Mouse (Mus musculus) lung, embryonic 15.5 days (tissue): ENCODE measurements around the gene Zdhhc4. TPM values are rescaled to one million over a fixed set of nuclear protein-coding genes. Genes with fewer than 3 reads are reported as not detected.
A peak's percentile ranks its signal among the peaks of the same experiment; 100 is the strongest.

ENCODE experiments used
- ATAC-seq: fragments of 200-750 bp; cut with Nextera tagmentation; 2 replicates; pipeline ENCODE4 v1.8.0; 2017; ENCODE audit warnings: moderate number of reproducible peaks, borderline replicate concordance; ENCODE audit not compliant: low FRiP score, low TSS enrichment; ENCODE audit errors: extremely low read depth
- H3K27ac ChIP-seq: fragments of 300-500 bp; sonication (generic); 2 replicates; pipeline ENCODE4 v1.5.1; 2015; ENCODE audit warnings: moderate library complexity, mild to moderate bottlenecking, inconsistent platforms
- H3K27me3 ChIP-seq: fragments of 300-500 bp; sonication (generic); 2 replicates; pipeline ENCODE4 v1.6.1; 2015; ENCODE audit warnings: inconsistent platforms
- H3K36me3 ChIP-seq: fragments of 300-500 bp; sonication (generic); 2 replicates; pipeline ENCODE4 v1.6.1; 2015; ENCODE audit warnings: inconsistent platforms
- H3K4me1 ChIP-seq: fragments of 300-500 bp; sonication (generic); 2 replicates; pipeline ENCODE4 v1.6.1; 2015; ENCODE audit warnings: inconsistent platforms
- H3K4me2 ChIP-seq: fragments of 300-500 bp; sonication (generic); 2 replicates; pipeline ENCODE4 v1.6.1; 2015; ENCODE audit warnings: inconsistent platforms, mild to moderate bottlenecking, moderate library complexity
- H3K4me3 ChIP-seq: fragments of 300-500 bp; sonication (generic); 2 replicates; pipeline ENCODE4 v1.5.1; 2015; ENCODE audit warnings: mild to moderate bottlenecking, inconsistent platforms
- H3K9ac ChIP-seq: fragments of 300-500 bp; sonication (generic); 2 replicates; pipeline ENCODE4 v1.6.1; 2015; ENCODE audit warnings: inconsistent platforms
- H3K9me3 ChIP-seq: fragments of 300-500 bp; sonication (generic); 2 replicates; pipeline ENCODE4 v1.6.1; 2016; ENCODE audit warnings: inconsistent platforms
- WGBS: fragments of 180-500 bp; shearing (Covaris S2); methylation state at CpG from one replicate; pipeline ENCODE4 v1.1.7; 2015; 5-methylcytosine and 5-hydroxymethylcytosine counted together
- polyA plus RNA-seq: library from polyadenylated mRNA; unstranded; fragments of >200 nt; fragmentation: Nextera tagmentation; extraction: Ambion mirVana; gene quantifications from 2 replicates; pipeline ENCODE4 v1.2.1, GENCODE M21; 2015

Gene Zdhhc4
- polyA plus RNA-seq, 1 experiment from 2014 or later: 71.9 TPM

DNA sequence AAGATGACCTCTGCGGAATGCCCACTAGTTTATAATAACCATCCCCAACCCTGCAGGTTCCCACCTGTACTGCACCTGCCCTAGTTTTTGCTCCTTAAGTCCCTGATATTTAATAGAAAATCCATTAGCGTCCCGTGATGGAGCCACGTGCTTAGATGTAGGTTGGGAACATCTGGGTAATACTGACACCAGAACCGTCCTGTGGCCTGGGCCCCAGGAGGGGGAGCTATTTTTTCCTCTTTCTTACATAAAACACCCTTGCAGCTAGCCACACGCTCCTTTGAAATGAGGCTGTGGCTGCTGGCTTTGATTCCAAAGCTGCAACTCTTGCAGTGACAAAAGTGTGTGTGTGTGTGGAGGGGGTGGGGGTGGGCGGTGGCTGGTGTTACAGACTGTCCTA lies 30.2 kb upstream of the Zdhhc4 start:
- H3K4me3 ChIP-seq: no peak overlapping the region
- H3K9me3 ChIP-seq: no peaks in the 10 kb centered on the region
- no peaks in the 10 kb centered on the region for H3K36me3 ChIP-seq
- H3K4me1 ChIP-seq: peaks cover 10% of the 10 kb centered on the region
- ATAC-seq: no peak
- H3K27ac ChIP-seq: no peak overlapping the region
- 34% methylated on average over 7 of the region's 7 CpGs for WGBS
- H3K9ac ChIP-seq: no peak overlapping the region
- peaks cover 36% of the 10 kb centered on the region for H3K27me3 ChIP-seq
- H3K4me2 ChIP-seq: no peak overlapping the region

DNA sequence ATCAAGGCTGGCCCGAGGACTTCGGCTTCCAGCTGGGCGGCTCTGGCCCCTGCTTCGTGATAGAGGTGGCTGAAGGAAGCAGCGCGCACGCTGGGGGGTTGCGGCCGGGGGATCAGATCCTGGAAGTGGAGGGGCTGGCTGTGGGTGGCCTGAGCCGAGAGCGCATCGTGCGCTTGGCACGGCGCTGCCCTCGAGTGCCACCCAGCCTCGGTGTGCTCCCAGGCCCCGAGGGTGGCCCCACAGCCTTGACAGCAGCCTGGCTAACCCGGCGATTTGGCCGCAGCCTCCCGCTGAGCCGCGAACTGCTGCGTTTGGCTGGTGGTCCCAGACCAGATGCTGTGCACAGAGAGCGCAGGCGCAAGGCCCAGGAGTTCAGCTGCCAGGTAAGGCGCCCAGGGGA lies 28.5 kb upstream of the Zdhhc4 start:
- Histone ChIP-seq H3K9ac (no peak overlapping the region; the same call in 1 of the 2 replicates), H3K4me1 (peaks cover 4% of the 10 kb centered on the region), H3K9me3 (no peaks in the 10 kb centered on the region), H3K27me3 (peaks cover 29% of the 10 kb centered on the region), H3K36me3 (no peaks in the 10 kb centered on the region), H3K4me2 (peak overlapping the region; percentile 30; the same call in 1 of the 2 replicates), H3K27ac (no peak overlapping the region), H3K4me3 (no peak overlapping the region)
- WGBS: 2% methylated on average over 28 of the region's 28 CpGs
- ATAC-seq: no peak

DNA sequence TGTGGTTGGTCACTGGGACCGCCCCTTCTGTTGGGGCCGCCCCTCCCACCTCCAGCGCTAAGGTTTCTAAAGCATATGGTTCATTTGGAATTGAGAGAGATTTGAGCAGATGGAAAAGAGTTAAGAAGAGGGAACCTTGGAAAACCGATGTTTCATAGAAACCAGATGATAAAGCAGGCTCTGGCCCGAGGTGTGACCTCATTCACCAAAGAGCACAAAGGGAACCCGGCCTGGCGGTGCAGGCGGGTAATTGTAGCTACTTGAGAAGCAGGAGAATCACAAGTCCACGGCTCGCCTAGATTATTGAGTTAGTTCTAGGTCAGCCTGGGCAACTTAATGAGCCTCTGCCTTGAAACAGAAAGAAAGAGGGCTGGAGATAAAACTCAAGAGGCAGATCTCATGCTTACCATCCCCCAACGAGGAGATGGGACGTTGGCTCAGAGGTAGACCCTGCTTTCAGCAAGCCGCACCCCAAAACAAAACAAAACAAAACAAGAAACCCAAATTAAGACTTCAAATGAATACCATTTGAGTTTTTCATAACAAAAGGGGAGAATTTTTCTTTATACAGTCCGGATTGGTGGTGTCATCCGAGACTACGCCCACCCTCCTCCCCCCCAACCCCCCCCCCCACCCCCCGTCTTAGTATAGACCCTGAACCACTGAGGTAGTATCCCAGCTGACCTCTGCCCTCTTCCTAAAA lies 27.8 kb upstream of the Zdhhc4 start, which contains the start of gene Grid2ip:
Gene Grid2ip, plus strand, starts transcription at position 653 of the 703 bp plus-strand sequence.
- Histone ChIP-seq H3K4me1 (peaks cover 4% of the 10 kb centered on the region), H3K27ac (no peak within 1 kb of the TSS), H3K36me3 (no peaks in the 10 kb centered on the region), H3K9me3 (no peaks in the 10 kb centered on the region), H3K4me3 (no peak within 1 kb of the TSS), H3K4me2 (peak within 1 kb of the TSS; percentile 30; the same call in 1 of the 2 replicates), H3K27me3 (peaks cover 29% of the 10 kb centered on the region), H3K9ac (no peak within 1 kb of the TSS; the same call in 1 of the 2 replicates)
- 17% methylated on average over 16 of the region's 17 CpGs for WGBS
- no peak for ATAC-seq

DNA sequence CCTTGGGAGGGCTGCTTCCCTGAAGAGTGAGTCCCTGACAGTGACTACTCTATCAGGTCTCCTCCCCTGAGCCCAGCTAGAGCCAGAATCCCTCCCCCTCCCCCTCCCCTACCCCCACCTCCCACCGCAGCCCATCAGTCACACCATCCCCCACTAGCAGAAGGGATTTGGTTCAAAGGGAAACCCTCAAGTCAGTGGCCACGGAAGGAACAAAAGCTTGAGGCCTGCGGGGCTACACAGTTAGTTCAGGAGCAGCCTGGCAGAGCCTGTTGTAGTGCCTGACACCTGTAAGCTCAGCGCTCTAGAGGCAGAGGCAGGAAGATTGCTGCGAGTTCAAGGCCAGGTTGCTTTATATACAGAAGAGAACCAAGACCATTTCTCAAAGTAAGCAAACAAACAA lies 27.0 kb upstream of the Zdhhc4 start:
- no peaks in the 10 kb centered on the region for H3K36me3 ChIP-seq
- no peak overlapping the region for H3K4me3 ChIP-seq
- no peak overlapping the region for H3K9ac ChIP-seq
- no peak overlapping the region for H3K4me2 ChIP-seq
- peaks cover 4% of the 10 kb centered on the region for H3K4me1 ChIP-seq
- ATAC-seq: no peak
- WGBS: 31% methylated on average over 5 of the region's 5 CpGs
- no peaks in the 10 kb centered on the region for H3K9me3 ChIP-seq
- no peak overlapping the region for H3K27ac ChIP-seq
- peaks cover 29% of the 10 kb centered on the region for H3K27me3 ChIP-seq

DNA sequence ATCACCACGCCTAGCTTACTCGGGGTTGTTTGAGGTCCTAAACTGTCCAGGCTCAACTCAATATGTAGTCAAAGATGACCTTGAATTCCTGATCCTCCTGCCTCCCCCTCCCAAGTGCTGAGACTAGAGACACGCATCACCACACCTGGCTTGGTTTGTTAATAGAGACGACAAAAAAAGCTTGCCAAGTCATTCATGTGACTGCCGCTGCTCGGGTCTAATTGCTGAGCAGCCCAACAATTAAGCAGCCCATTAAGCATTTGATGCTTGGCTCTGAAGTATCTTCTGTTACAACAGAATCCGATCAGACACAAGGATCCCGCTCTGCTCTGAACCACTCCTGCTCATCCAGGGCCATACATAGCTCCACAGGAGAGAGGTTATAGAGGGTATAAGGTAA lies 17.3 kb upstream of the Zdhhc4 start:
- H3K4me1 ChIP-seq: no peaks in the 10 kb centered on the region
- WGBS: 77% methylated on average over 8 of the region's 8 CpGs
- no peaks in the 10 kb centered on the region for H3K36me3 ChIP-seq
- H3K4me2 ChIP-seq: no peak overlapping the region
- H3K9me3 ChIP-seq: no peaks in the 10 kb centered on the region
- no peak overlapping the region for H3K9ac ChIP-seq
- H3K27ac ChIP-seq: no peak overlapping the region
- no peak for ATAC-seq
- no peak overlapping the region for H3K4me3 ChIP-seq
- H3K27me3 ChIP-seq: no peaks in the 10 kb centered on the region

DNA sequence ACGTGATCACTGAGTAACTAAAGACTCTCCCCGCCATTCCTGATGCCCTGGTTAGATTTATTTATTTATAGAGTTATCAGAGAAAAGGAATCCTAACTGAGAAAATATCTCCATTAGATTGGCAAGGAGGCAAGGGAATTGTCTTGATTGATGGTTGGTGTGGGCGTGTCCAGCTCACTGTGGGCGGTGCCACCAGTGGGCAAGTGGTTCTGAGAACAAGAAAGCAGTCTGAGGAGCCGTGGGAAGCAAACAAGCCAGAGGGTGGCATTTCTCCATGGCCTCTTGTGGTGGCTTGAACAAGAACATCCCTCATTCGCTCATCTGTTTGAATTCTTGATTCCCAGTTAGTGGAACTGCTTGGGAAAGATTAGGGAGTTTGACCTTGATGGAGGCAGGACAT lies 10.5 kb upstream of the Zdhhc4 start:
- Histone ChIP-seq H3K4me1 (no peaks in the 10 kb centered on the region), H3K4me3 (no peak overlapping the region), H3K27ac (no peak overlapping the region), H3K9me3 (no peaks in the 10 kb centered on the region), H3K4me2 (no peak overlapping the region), H3K27me3 (0 out of 2 replicates have a peak, but pooled peaks cover 2% of the 10 kb centered on the region), H3K36me3 (no peaks in the 10 kb centered on the region), H3K9ac (no peak overlapping the region)
- ATAC-seq: no peak
- WGBS: 42% methylated on average over 6 of the region's 6 CpGs

DNA sequence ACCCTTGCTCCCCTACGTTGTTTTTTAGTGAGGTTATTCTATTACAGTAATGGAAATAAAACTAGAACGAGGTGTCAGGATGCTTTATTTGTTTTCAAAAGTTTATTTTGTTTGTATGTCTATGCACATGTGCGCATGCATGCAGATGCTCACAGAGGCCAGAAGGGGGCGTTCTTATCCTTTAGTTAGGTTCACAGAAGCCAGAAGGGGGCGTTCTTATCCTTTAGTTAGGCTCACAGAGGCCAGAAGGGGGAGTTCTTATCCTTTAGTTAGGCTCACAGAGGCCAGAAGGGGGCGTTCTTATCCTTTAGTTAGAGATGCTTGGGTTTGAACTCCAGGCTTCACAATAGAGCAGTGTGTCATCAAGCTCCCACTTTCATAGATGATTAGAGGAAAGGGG lies 7.5 kb upstream of the Zdhhc4 start:
- H3K36me3 ChIP-seq: no peaks in the 10 kb centered on the region
- no peak overlapping the region for H3K27ac ChIP-seq
- H3K9me3 ChIP-seq: no peaks in the 10 kb centered on the region
- H3K4me1 ChIP-seq: no peaks in the 10 kb centered on the region
- WGBS: 54% methylated on average over 6 of the region's 6 CpGs
- H3K27me3 ChIP-seq: 0 out of 2 replicates have a peak, but pooled peaks cover 4% of the 10 kb centered on the region
- no peak overlapping the region for H3K4me2 ChIP-seq
- ATAC-seq: no peak
- no peak overlapping the region for H3K9ac ChIP-seq
- no peak overlapping the region for H3K4me3 ChIP-seq

DNA sequence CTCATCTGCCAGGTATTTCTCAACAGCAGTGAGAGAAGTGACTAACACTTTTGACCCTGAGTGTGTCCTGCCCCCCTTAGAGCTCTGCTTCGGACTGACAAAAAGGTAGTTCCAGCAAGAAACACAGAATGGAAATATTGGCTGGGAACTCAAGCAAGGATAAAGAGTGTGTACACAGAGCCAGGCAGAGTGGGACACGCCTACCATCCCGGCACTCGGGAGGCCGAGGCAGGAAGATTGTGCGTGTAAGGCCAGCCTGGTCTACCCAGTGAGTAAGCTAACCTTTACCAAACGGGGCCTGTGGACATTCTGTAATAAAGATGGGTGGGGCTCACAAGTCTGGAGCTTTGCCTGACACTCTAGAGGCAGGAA lies 6.0 kb upstream of the Zdhhc4 start:
- H3K4me3 ChIP-seq: no peak overlapping the region
- no peak for ATAC-seq
- 0 out of 2 replicates have a peak, but pooled peaks cover 4% of the 10 kb centered on the region for H3K27me3 ChIP-seq
- no peak overlapping the region for H3K27ac ChIP-seq
- 67% methylated on average over 7 of the region's 7 CpGs for WGBS
- no peaks in the 10 kb centered on the region for H3K9me3 ChIP-seq
- no peak overlapping the region for H3K9ac ChIP-seq
- H3K4me2 ChIP-seq: no peak overlapping the region
- peaks cover 2% of the 10 kb centered on the region; the same call in 1 of the 2 replicates for H3K4me1 ChIP-seq
- H3K36me3 ChIP-seq: no peaks in the 10 kb centered on the region

DNA sequence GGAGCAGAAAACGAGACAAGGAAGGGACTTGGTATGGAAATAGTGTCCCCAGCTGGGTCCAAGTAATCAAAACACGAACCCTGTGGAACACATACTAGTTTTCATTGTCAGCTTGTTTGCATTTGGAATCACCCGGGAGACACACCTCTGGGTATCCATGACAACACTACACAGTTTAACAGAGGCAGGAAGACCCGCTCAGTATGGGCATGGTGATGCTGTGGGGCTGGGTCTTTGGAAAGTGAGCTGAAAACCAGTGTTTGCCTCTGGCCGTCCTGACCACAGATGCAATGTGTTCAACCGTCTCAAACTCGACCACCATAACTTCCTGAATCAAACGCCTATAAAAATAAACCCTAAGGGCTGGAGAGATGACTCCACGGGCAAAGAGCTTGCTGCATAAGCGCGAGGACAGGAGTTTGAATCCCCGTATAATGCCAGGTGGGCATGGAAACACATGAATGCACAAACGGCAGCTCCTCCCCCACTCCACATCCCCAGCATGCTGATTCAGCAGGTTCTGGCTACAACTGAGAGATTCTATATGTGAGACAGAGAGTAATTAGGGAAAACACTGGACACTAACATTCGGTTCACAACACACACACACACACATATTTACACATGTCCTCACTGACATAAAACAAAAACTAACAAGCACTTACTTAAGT lies 5.5 kb upstream of the Zdhhc4 start:
- H3K36me3 ChIP-seq: no peaks in the 10 kb centered on the region
- H3K27me3 ChIP-seq: 0 out of 2 replicates have a peak, but pooled peaks cover 4% of the 10 kb centered on the region
- ATAC-seq: no peak
- H3K27ac ChIP-seq: no peak overlapping the region
- H3K4me1 ChIP-seq: peaks cover 7% of the 10 kb centered on the region; the same call in 1 of the 2 replicates
- H3K4me3 ChIP-seq: no peak overlapping the region
- H3K9me3 ChIP-seq: no peaks in the 10 kb centered on the region
- WGBS: 67% methylated on average over 14 of the region's 14 CpGs
- H3K9ac ChIP-seq: no peak overlapping the region
- no peak overlapping the region for H3K4me2 ChIP-seq

DNA sequence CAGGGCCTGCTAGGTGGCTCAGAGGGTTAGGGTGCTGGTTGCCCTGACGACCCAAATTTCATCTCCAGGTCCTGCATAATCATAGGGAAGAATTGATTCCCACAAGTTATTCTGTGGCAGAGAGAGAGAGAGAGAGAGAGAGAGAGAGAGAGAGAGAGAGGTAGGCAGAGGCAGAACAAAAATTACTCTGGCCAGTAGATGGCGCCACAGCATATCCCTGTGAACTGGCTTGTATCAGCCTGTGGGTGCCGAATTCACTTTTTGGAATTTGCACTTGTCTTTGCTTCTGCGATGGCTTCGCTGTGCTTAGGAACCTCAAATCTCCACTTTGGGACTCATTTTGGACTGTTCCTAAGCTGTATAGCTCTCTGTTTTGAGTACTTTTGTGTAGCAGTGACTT lies 4.8 kb upstream of the Zdhhc4 start:
- 10% methylated on average over 5 of the region's 5 CpGs for WGBS
- no peaks in the 10 kb centered on the region for H3K9me3 ChIP-seq
- 0 out of 2 replicates have a peak, but pooled peaks cover 4% of the 10 kb centered on the region for H3K27me3 ChIP-seq
- H3K27ac ChIP-seq: no peak overlapping the region
- peaks cover 8% of the 10 kb centered on the region; the same call in 1 of the 2 replicates for H3K4me1 ChIP-seq
- no peak overlapping the region for H3K9ac ChIP-seq
- H3K36me3 ChIP-seq: no peaks in the 10 kb centered on the region
- no peak overlapping the region for H3K4me2 ChIP-seq
- H3K4me3 ChIP-seq: no peak overlapping the region
- ATAC-seq: no peak

DNA sequence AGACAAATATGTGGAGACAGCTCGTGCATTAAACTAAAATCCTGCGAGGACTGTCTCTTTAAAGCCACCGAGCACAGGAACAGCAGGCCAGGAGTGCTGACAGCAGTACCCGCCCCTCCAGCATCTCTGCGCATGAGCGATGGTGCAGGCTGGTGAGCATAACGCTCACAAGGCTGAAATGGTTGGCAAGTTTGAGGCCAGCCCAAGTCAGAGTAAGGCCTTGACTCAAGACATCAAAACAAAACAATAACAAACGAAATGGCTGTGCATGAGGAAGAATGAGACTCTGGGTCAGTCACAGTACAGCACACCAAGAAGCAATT lies 11.8 kb downstream of the Zdhhc4 start:
- Histone ChIP-seq H3K4me2 (no peak overlapping the region), H3K4me3 (no peak overlapping the region), H3K27ac (no peak overlapping the region), H3K9ac (no peak overlapping the region), H3K36me3 (peaks cover 58% of the 10 kb centered on the region), H3K4me1 (peaks cover 25% of the 10 kb centered on the region), H3K27me3 (no peaks in the 10 kb centered on the region), H3K9me3 (no peaks in the 10 kb centered on the region)
- WGBS: 84% methylated on average over 8 of the region's 8 CpGs
- ATAC-seq: no peak

DNA sequence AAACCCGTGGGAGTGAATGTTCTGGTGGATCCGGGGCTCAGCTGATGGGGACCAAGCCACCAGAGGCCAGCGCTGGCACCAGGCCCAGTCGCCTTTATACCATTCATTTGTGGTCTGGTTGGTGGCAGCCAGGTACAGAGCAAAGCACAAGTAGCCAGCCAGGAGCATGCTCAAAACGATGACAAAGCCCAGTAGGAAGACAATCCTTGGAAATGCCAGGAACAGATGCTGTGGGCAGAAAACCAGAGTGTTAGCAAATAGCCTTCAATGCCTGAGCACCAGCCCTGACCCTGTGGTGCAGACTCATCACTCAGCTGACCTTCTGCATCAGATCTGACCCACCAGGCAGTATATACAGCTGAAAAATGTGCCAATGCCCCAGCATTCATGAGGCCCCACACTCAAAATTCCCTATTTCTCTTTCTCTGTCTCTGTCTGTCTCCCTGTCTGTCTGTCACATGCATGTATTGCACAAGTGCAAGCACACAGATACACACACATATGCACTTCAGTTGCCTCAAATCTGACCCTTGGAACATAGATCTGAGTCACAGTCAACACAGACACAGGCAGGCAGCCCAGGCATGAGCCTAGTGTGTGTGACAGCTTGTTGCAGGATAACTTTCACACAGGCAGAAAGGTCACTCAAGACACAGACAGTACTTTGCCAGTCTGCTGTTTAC lies 12.3 kb downstream of the Zdhhc4 start:
- no peak for ATAC-seq
- WGBS: 87% methylated on average over 5 of the region's 5 CpGs
- Histone ChIP-seq H3K9ac (no peak overlapping the region), H3K27ac (no peak overlapping the region), H3K27me3 (no peaks in the 10 kb centered on the region), H3K9me3 (no peaks in the 10 kb centered on the region), H3K4me2 (no peak overlapping the region), H3K4me3 (no peak overlapping the region), H3K4me1 (peaks cover 25% of the 10 kb centered on the region), H3K36me3 (peaks cover 58% of the 10 kb centered on the region)
